Mouse (Mus musculus): ENCODE data around the gene Gabrp.
A peak's percentile ranks its signal among the peaks of the same experiment; 100 is the strongest.

The Gabrp gene

GRCm38 (mm10) chr11:33578859-33579258 lies at the start of gene Gabrp:
TSS of gene Gabrp (minus strand) at chr11:33578959.
- DNase-seq (ENCODE audit: low spot score): no peak

GRCm38 (mm10) chr11:33627136-33627742 lies 48.5 kb upstream of the Gabrp start:
- no peak for DNase-seq (ENCODE audit: low spot score)

- DNase-seq (ENCODE audit: low spot score): peak; percentile 27
Observed at GRCm38 (mm10) chr11:33614218-33614617, 35.5 kb upstream of the Gabrp start.

- DNase-seq (ENCODE audit: low spot score): no peak
Observed at GRCm38 (mm10) chr11:33607784-33608183, 29.0 kb upstream of the Gabrp start.

- no peak for DNase-seq (ENCODE audit: low spot score)
Observed at GRCm38 (mm10) chr11:33603174-33603573, 24.4 kb upstream of the Gabrp start.

- DNase-seq (ENCODE audit: low spot score): no peak
Observed at GRCm38 (mm10) chr11:33598986-33599385, 20.2 kb upstream of the Gabrp start, which contains the start of gene D130052B06Rik. TSS of gene D130052B06Rik (plus strand) at chr11:33599302.

GRCm38 (mm10) chr11:33596655-33597054 lies 17.9 kb upstream of the Gabrp start:
- no peak for DNase-seq (ENCODE audit: low spot score)

GRCm38 (mm10) chr11:33592826-33593225 lies 14.1 kb upstream of the Gabrp start:
- DNase-seq (ENCODE audit: low spot score): no peak

- no peak for DNase-seq (ENCODE audit: low spot score)
Observed at GRCm38 (mm10) chr11:33590771-33591170, 12.0 kb upstream of the Gabrp start.

GRCm38 (mm10) chr11:33586614-33587013 lies 7.9 kb upstream of the Gabrp start:
- DNase-seq (ENCODE audit: low spot score): no peak

- DNase-seq (ENCODE audit: low spot score): no peak
Observed at GRCm38 (mm10) chr11:33579621-33580020, 862 bp upstream of the Gabrp start.

GRCm38 (mm10) chr11:33574944-33575343 lies 3.8 kb downstream of the Gabrp start:
- no peak for DNase-seq (ENCODE audit: low spot score)

GRCm38 (mm10) chr11:33570413-33570812 lies 8.3 kb downstream of the Gabrp start:
- DNase-seq (ENCODE audit: low spot score): no peak

GRCm38 (mm10) chr11:33563921-33564320 lies 14.8 kb downstream of the Gabrp start:
- no peak for DNase-seq (ENCODE audit: low spot score)

- no peak for DNase-seq (ENCODE audit: low spot score)
Observed at GRCm38 (mm10) chr11:33554123-33554522, 24.6 kb downstream of the Gabrp start.

- no peak for DNase-seq (ENCODE audit: low spot score)
Observed at GRCm38 (mm10) chr11:33550861-33551560, 27.7 kb downstream of the Gabrp start.

- no peak for DNase-seq (ENCODE audit: low spot score)
Observed at GRCm38 (mm10) chr11:33547386-33547785, 31.4 kb downstream of the Gabrp start.

GRCm38 (mm10) chr11:33544945-33545344 lies 33.8 kb downstream of the Gabrp start:
- DNase-seq (ENCODE audit: low spot score): no peak

GRCm38 (mm10) chr11:33544121-33544520 lies 34.6 kb downstream of the Gabrp start:
- DNase-seq (ENCODE audit: low spot score): no peak

GRCm38 (mm10) chr11:33537390-33538125 lies 41.2 kb downstream of the Gabrp start:
- no peak for DNase-seq (ENCODE audit: low spot score)

- DNase-seq (ENCODE audit: low spot score): no peak
Observed at GRCm38 (mm10) chr11:33536636-33537035, 42.1 kb downstream of the Gabrp start.

GRCm38 (mm10) chr11:33534541-33534940 lies 44.2 kb downstream of the Gabrp start:
- DNase-seq (ENCODE audit: low spot score): no peak

- no peak for DNase-seq (ENCODE audit: low spot score)
Observed at GRCm38 (mm10) chr11:33533577-33533976, 45.2 kb downstream of the Gabrp start.
